Mouse (Mus musculus): ENCODE results near the gene Syvn1. TPM values are rescaled to one million over a fixed set of nuclear protein-coding genes. Genes with fewer than 3 reads are reported as not detected.

Syvn1 gene
- polyA plus RNA-seq, 1 experiment: 24.3 TPM

DNA sequence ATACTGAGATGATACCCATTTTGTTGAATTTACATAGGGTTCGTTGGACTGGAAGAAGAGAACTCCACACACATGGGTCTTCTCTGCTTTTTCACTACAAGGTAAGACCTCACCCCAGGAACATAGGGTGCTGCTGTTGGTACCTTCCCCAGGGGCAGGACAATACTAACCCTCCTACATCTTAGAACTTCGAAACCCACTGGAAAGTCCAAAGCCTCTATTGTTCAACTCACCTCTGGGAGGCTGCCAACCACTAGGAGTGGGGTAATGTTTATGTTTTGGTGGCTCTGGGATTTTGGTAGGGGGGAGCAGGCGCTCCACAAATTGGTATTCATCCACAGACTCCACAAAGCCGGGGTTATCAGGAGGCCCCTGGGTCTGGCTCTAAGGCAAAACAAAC lies 10.3 kb downstream of the Syvn1 start:
- H3K4me3 ChIP-seq: peak overlapping the region; percentile 96

DNA sequence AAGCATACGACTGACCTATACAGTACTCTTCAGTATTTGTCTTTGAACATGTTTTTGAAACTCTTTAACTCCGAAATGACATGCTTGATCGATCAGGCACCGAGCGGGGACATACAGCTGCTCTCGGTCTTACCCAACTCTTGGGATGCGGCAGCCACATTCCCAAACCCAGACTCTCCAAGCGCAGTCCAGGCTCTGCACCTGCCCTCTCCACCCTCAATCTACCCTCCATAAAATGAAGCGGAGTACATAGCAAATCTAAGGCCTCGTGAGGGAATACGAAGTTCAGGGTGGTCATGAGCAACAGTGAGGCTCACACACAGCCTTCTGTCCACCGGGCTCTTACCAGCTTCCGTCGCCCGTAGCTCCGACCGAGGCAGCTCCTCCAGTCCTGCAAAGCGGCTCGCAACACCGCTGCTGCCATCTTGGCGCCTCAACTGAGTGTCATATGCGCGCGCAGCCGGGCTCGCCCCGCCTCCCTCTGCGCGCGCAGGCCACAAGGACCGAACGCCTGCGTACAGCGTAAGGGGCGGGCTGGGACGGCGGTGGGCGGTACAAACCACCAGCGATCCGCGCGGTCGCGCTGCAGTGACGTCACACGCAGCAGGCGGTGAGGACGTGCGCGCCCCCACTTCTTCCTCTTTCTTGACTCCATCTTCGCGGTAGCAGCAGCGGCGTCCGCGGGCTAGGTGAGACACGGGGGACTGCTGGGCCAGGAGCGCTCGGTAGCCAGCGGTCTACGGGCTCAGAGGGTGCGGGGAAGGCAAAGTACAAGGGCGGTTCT lies 11.1 kb downstream of the Syvn1 start, which contains the start of the genes Mrpl49 and Fau:
TSS of gene Mrpl49 (minus strand) at position 473 of the 784 bp plus-strand sequence.
TSS of gene Fau (plus strand) at position 532 of the 784 bp plus-strand sequence.
- peak within 1 kb of the TSS; percentile 98 for H3K4me2 ChIP-seq (ENCODE audit: low read depth)
- TF ChIP-seq POLR2AphosphoS2 (IDR thresholded peaks at IDR 0.05; ENCODE audit: insufficient read length, low read depth): peak; percentile 91
- TF ChIP-seq POLR2A (IDR thresholded peaks at IDR 0.05; ENCODE audit: insufficient read length, low read depth): peak; percentile 85
- no peak for TF ChIP-seq TCF12 (IDR thresholded peaks at IDR 0.05; ENCODE audit: insufficient read depth, poor library complexity, severe bottlenecking)
- peak; percentile 86 for TF ChIP-seq SRF (IDR thresholded peaks at IDR 0.05; ENCODE audit: control insufficient read depth, insufficient read length, low read depth)
- TF ChIP-seq MYOG (IDR thresholded peaks at IDR 0.05; ENCODE audit: control insufficient read depth in 1 of 3, insufficient read depth in 1 of 3, insufficient read length in 2 of 3, low read depth in 2 of 3): peak in 2 of 3 experiments; percentile 28 to 53
- peak; percentile 29 for TF ChIP-seq REST (IDR thresholded peaks at IDR 0.05; ENCODE audit: insufficient read depth, insufficient read length)
- TF ChIP-seq MAX (IDR thresholded peaks at IDR 0.05; ENCODE audit: low read depth): no peak
- TF ChIP-seq MYOD1 (IDR thresholded peaks at IDR 0.05; ENCODE audit: control insufficient read depth in 1 of 3, insufficient read length in 2 of 3, low read depth in 2 of 3): peak in 1 of 3 experiments; percentile 46

More for the DNA sequence above, 10.3 kb downstream of the Syvn1 start:
- no peaks in the 10 kb centered on the region for H3K27me3 ChIP-seq (ENCODE audit: control insufficient read depth, insufficient read depth, insufficient read length)
- TF ChIP-seq USF1 (IDR thresholded peaks at IDR 0.05; ENCODE audit: low read depth) (no peak), POLR2A (IDR thresholded peaks at IDR 0.05; ENCODE audit: insufficient read length, low read depth) (no peak), TCF3 (IDR thresholded peaks at IDR 0.05; ENCODE audit: insufficient read length, low read depth) (no peak), MYOD1 (IDR thresholded peaks at IDR 0.05; ENCODE audit: control insufficient read depth in 1 of 3, insufficient read length in 2 of 3, low read depth in 2 of 3) (no peak), E2F4 (IDR thresholded peaks at IDR 0.05; ENCODE audit: insufficient read depth) (no peak), TCF12 (IDR thresholded peaks at IDR 0.05; ENCODE audit: insufficient read depth, poor library complexity, severe bottlenecking) (no peak), CEBPB (IDR thresholded peaks at IDR 0.05; ENCODE audit: insufficient read depth, poor library complexity, severe bottlenecking) (no peak), POLR2AphosphoS2 (IDR thresholded peaks at IDR 0.05; ENCODE audit: insufficient read length, low read depth) (no peak), REST (IDR thresholded peaks at IDR 0.05; ENCODE audit: insufficient read depth, insufficient read length) (no peak), SRF (IDR thresholded peaks at IDR 0.05; ENCODE audit: control insufficient read depth, insufficient read length, low read depth) (no peak), MAX (IDR thresholded peaks at IDR 0.05; ENCODE audit: low read depth) (no peak), MYOG (IDR thresholded peaks at IDR 0.05; ENCODE audit: control insufficient read depth in 1 of 3, insufficient read depth in 1 of 3, insufficient read length in 2 of 3, low read depth in 2 of 3) (no peak)
- peak overlapping the region; percentile 43 for H3ac ChIP-seq (ENCODE audit: control insufficient read depth, insufficient read length)
- peak overlapping the region; percentile 86 for H3K4me2 ChIP-seq (ENCODE audit: low read depth)
- peaks cover 27% of the 10 kb centered on the region for H3K36me3 ChIP-seq (ENCODE audit: control insufficient read depth, insufficient read depth)
- peaks cover 47% of the 10 kb centered on the region for H3K79me2 ChIP-seq (ENCODE audit: control insufficient read depth, insufficient read depth)

DNA sequence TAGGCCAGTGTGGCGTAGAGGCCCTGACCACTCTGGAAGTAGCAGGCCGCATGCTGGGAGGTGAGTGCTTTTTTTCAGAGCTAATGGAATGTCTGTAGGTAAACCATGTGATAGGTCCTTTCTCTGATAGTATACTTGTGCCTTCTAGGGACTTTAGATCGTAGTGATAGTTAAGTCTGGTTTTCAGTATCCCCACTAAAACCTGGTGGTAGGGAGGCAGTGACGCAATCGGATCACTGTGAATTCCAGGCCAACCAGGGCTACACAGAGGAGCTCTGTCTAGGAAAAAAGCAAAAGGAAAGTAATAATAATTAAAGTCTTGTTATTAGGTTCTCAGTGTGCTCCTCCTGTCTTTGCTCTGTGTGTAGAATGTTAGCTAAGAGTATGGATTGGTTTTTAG lies 12.1 kb downstream of the Syvn1 start:
- Histone ChIP-seq H3K36me3 (ENCODE audit: control insufficient read depth, insufficient read depth) (peaks cover 18% of the 10 kb centered on the region), H3K4me2 (ENCODE audit: low read depth) (peak overlapping the region; percentile 98)
- TF ChIP-seq SRF (IDR thresholded peaks at IDR 0.05; ENCODE audit: control insufficient read depth, insufficient read length, low read depth) (no peak), CEBPB (IDR thresholded peaks at IDR 0.05; ENCODE audit: insufficient read depth, poor library complexity, severe bottlenecking) (peak; percentile 57)

More for the DNA sequence above, 11.1 kb downstream of the Syvn1 start, which contains the start of the genes Mrpl49 and Fau:
- Histone ChIP-seq H3K4me3 (peak within 1 kb of the TSS; percentile 96), H3ac (ENCODE audit: control insufficient read depth, insufficient read length) (peak within 1 kb of the TSS; percentile 43), H3K79me2 (ENCODE audit: control insufficient read depth, insufficient read depth) (peaks cover 55% of the 10 kb centered on the region), H3K27me3 (ENCODE audit: control insufficient read depth, insufficient read depth, insufficient read length) (no peaks in the 10 kb centered on the region), H3K36me3 (ENCODE audit: control insufficient read depth, insufficient read depth) (peaks cover 27% of the 10 kb centered on the region)

DNA sequence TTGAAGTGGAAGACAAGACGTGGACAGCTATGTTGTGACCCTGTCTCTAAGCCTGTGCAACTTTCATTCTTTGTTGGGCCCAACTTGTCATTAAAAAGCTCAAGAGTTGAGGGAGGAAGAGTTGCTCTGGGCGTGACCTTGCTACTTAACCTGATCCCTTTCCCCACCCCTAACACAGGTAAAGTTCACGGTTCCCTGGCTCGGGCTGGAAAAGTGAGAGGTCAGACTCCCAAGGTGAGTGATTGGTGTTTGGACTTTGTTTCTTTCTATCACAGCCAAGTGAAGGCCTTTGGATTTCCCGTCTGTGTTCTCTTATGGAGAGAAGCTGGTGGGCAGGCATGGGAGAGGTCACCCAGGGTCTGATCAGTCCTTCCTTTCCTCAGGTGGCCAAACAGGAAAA lies 12.6 kb downstream of the Syvn1 start:
- Histone ChIP-seq H3K4me3 (peak overlapping the region; percentile 96), H3K36me3 (ENCODE audit: control insufficient read depth, insufficient read depth) (peaks cover 18% of the 10 kb centered on the region)

More for the DNA sequence above, 12.1 kb downstream of the Syvn1 start:
- H3K79me2 ChIP-seq (ENCODE audit: control insufficient read depth, insufficient read depth): peaks cover 65% of the 10 kb centered on the region
- H3K27me3 ChIP-seq (ENCODE audit: control insufficient read depth, insufficient read depth, insufficient read length): no peaks in the 10 kb centered on the region
- H3ac ChIP-seq (ENCODE audit: control insufficient read depth, insufficient read length): peak overlapping the region; percentile 43
- H3K4me3 ChIP-seq: peak overlapping the region; percentile 96

More for the DNA sequence above, 12.6 kb downstream of the Syvn1 start:
- H3K79me2 ChIP-seq (ENCODE audit: control insufficient read depth, insufficient read depth): peaks cover 65% of the 10 kb centered on the region
- H3K27me3 ChIP-seq (ENCODE audit: control insufficient read depth, insufficient read depth, insufficient read length): no peaks in the 10 kb centered on the region
- peak overlapping the region; percentile 98 for H3K4me2 ChIP-seq (ENCODE audit: low read depth)
- H3ac ChIP-seq (ENCODE audit: control insufficient read depth, insufficient read length): no peak overlapping the region
- TF ChIP-seq E2F4 (IDR thresholded peaks at IDR 0.05; ENCODE audit: insufficient read depth) (no peak), REST (IDR thresholded peaks at IDR 0.05; ENCODE audit: insufficient read depth, insufficient read length) (no peak), POLR2AphosphoS2 (IDR thresholded peaks at IDR 0.05; ENCODE audit: insufficient read length, low read depth) (no peak), TCF3 (IDR thresholded peaks at IDR 0.05; ENCODE audit: insufficient read length, low read depth) (no peak), MYOG (IDR thresholded peaks at IDR 0.05; ENCODE audit: control insufficient read depth in 1 of 3, insufficient read depth in 1 of 3, insufficient read length in 2 of 3, low read depth in 2 of 3) (no peak), TCF12 (IDR thresholded peaks at IDR 0.05; ENCODE audit: insufficient read depth, poor library complexity, severe bottlenecking) (no peak), MYOD1 (IDR thresholded peaks at IDR 0.05; ENCODE audit: control insufficient read depth in 1 of 3, insufficient read length in 2 of 3, low read depth in 2 of 3) (no peak), SRF (IDR thresholded peaks at IDR 0.05; ENCODE audit: control insufficient read depth, insufficient read length, low read depth) (no peak), CEBPB (IDR thresholded peaks at IDR 0.05; ENCODE audit: insufficient read depth, poor library complexity, severe bottlenecking) (no peak), USF1 (IDR thresholded peaks at IDR 0.05; ENCODE audit: low read depth) (no peak), MAX (IDR thresholded peaks at IDR 0.05; ENCODE audit: low read depth) (no peak), POLR2A (IDR thresholded peaks at IDR 0.05; ENCODE audit: insufficient read length, low read depth) (no peak)
